Mouse (Mus musculus) lung, postnatal 4 days (tissue): ENCODE results near the gene Gm49345.
A peak's percentile ranks its signal among the peaks of the same experiment; 100 is the strongest.
"Not testable (repeated sequence)": the region's sequence is repeated elsewhere in the genome, so short reads cannot be mapped to it uniquely, and the experiment has no call there.

Experiments
- DNase-seq, 2 experiments: peaks; one replicate each; pipeline ENCODE4 v3.0.0; 2021

Gm49345 gene

GRCm38 (mm10) chr13:67637294-67638007 is at the start of gene Gm49345, which contains the start of gene Zfp729a:
Gene Gm49345 (minus strand): TSS chr13:67637769.
Gene Zfp729a (minus strand): TSS chr13:67637791.
- DNase-seq = peak; percentile 87 to 88

GRCm38 (mm10) chr13:67686971-67687370 is 49.4 kb upstream of the Gm49345 start, which contains the start of gene Zfp738:
Gene Zfp738 (minus strand): TSS chr13:67687071.
- no peak for DNase-seq

GRCm38 (mm10) chr13:67683841-67684240 is 46.3 kb upstream of the Gm49345 start:
- not testable (repeated sequence) for DNase-seq

GRCm38 (mm10) chr13:67682959-67683735 is 45.6 kb upstream of the Gm49345 start:
- peak; percentile 87 to 88 for DNase-seq

- DNase-seq = no peak
Measured at GRCm38 (mm10) chr13:67674902-67675301, 37.3 kb upstream of the Gm49345 start.

- no peak for DNase-seq
Measured at GRCm38 (mm10) chr13:67652496-67652895, 14.9 kb upstream of the Gm49345 start.

- DNase-seq = no peak
Measured at GRCm38 (mm10) chr13:67610108-67610507, 27.5 kb downstream of the Gm49345 start.

- peak; percentile 89 to 93 for DNase-seq
Measured at GRCm38 (mm10) chr13:67609066-67609876, 28.3 kb downstream of the Gm49345 start, which contains the start of gene Zfp729b. Gene Zfp729b (minus strand): TSS chr13:67609707.

- DNase-seq = no peak
Measured at GRCm38 (mm10) chr13:67572591-67573189, 64.9 kb downstream of the Gm49345 start.

- DNase-seq = no peak
Measured at GRCm38 (mm10) chr13:67553730-67554129, 83.8 kb downstream of the Gm49345 start, which contains the start of gene Zfp748. Gene Zfp748 (minus strand): TSS chr13:67553830.

- peak; percentile 87 to 88 for DNase-seq
Measured at GRCm38 (mm10) chr13:67552505-67553346, 84.8 kb downstream of the Gm49345 start.

- DNase-seq = no peak
Measured at GRCm38 (mm10) chr13:67545941-67546340, 91.6 kb downstream of the Gm49345 start.
